Comparison of ENCODE assay signal across 8 mouse cellular contexts in genomic region chr11:72428694-72429093, GRCm38 (mm10). TPM values are rescaled to one million over a fixed set of nuclear protein-coding genes. Genes with fewer than 3 reads are reported as not detected.
DNase-seq lines count a peak whose midpoint lies in the region; ATAC-seq lines count a peak whose summit lies in the region.

No protein-coding gene starts in this region.

- H3K9me3 ChIP-seq in intestine, embryonic 15.5 days: no peaks in the 10 kb centered on the region

- peak; percentile 79 for ATAC-seq in intestine, embryonic 15.5 days

- no peak overlapping the region for H3K27ac ChIP-seq in intestine, embryonic 15.5 days

- no peak overlapping the region for H3K9ac ChIP-seq in intestine, embryonic 15.5 days

- H3K4me3 ChIP-seq in intestine, embryonic 15.5 days (replicated peaks): no peak overlapping the region

- no peaks in the 10 kb centered on the region for H3K4me1 ChIP-seq in intestine, embryonic 15.5 days (replicated peaks)

- WGBS in intestine, embryonic 15.5 days: 2% methylated on average over 5 of the region's 5 CpGs

- DNase-seq in right cerebral cortex, adult 18-20 months: peak; percentile 60
- DNase-seq in right cerebral cortex, postnatal 25 days: no peak
- peak; percentile 70 for DNase-seq in cerebellum, adult 9-10 months
- peak; percentile 80 for DNase-seq in gastrocnemius, adult 8-10 months (ENCODE audit: low spot score in 2 of 2)
- peak; percentile 87 for DNase-seq in liver
- DNase-seq in natural killer cell, adult 2 months (ENCODE audit: low spot score in 2 of 2): peak; percentile 70 to 85
- peak; percentile 75 for DNase-seq in thymus, postnatal 0 days (ENCODE audit: low spot score)

- H3K4me2 ChIP-seq in intestine, embryonic 15.5 days (replicated peaks): peak overlapping the region; percentile 48; the same call in 1 of the 2 replicates

- H3K36me3 ChIP-seq in intestine, embryonic 15.5 days: no peaks in the 10 kb centered on the region

- no peaks in the 10 kb centered on the region for H3K27me3 ChIP-seq in intestine, embryonic 15.5 days (replicated peaks)

RNA-seq across cellular contexts. Expression of gene Ggt6, which starts 6.6 kb away (rescaled TPM):
- total RNA-seq in gastrocnemius, adult 8-10 months (2022): 1 to 10 TPM; 1.9 to 5.4 (median 3.8) TPM
- polyA plus RNA-seq in intestine, embryonic 15.5 days (2015; fragmentation: Nextera tagmentation; extraction: Ambion mirVana): 11.5 and 14.4 TPM in 2 replicates
- 1.0 and 1.1 TPM in 2 replicates for polyA plus RNA-seq in thymus, postnatal 0 days (2015; fragmentation: Nextera tagmentation; extraction: Ambion mirVana)

RNA-seq across cellular contexts. Expression of gene Mybbp1a, which starts 12.5 kb away (rescaled TPM):
- total RNA-seq in gastrocnemius, adult 8-10 months (2022): 10 to 100 TPM; 54.6 to 66.0 (median 57.1) TPM
- 171 and 172 TPM in 2 replicates for polyA plus RNA-seq in intestine, embryonic 15.5 days (2015; fragmentation: Nextera tagmentation; extraction: Ambion mirVana)
- 124 and 128 TPM in 2 replicates for polyA plus RNA-seq in thymus, postnatal 0 days (2015; fragmentation: Nextera tagmentation; extraction: Ambion mirVana)

RNA-seq across cellular contexts. Expression of gene Smtnl2, which starts 17.2 kb away (rescaled TPM):
- 100 to 1,000 TPM; 270 to 439 (median 347) TPM for total RNA-seq in gastrocnemius, adult 8-10 months (2022)
- 41.9 and 45.0 TPM in 2 replicates for polyA plus RNA-seq in intestine, embryonic 15.5 days (2015; fragmentation: Nextera tagmentation; extraction: Ambion mirVana)
- polyA plus RNA-seq in thymus, postnatal 0 days (2015; fragmentation: Nextera tagmentation; extraction: Ambion mirVana): 3.3 and 4.1 TPM in 2 replicates
